Mouse (Mus musculus): Measurements from ENCODE around the gene Rab30.
"Not testable (repeated sequence)": the region's sequence is repeated elsewhere in the genome, so short reads cannot be mapped to it uniquely, and the experiment has no call there.

Gene Rab30

DNA sequence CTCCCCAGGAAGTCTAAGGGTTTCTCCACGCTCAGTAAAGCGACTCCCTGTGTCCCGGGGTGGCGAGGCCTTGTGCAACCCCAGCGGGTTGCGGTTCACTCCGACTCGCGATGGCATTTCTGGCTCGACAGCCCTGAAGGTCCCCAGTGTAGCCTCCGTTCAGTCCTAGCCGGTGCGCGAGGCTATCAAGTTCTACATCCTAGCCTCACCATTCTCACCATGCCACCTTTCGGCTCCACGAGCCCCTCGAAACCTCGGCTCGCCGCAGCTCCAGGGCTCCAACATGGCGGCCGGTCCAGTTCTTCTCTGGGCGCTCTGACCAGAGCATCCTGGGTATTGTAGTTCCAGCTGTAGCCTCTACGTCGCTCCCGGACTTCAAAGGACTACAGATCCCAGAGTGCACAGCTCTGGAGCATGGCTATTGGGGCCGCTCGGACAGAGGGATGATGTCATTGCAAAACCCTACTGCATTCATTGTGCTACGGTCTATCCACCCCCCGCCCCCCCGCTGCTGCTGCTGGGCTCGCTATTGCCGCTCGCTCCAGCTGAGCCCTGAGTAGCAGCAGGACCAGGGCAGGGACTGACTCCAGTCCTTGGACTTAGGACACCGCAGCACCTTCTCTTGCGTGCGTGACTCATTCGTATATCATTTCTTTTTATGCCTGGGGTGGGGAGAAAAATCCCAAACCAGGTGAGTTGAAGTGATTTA is at the start of gene Rab30:
Rab30 (plus strand) TSS at position 452 of the 709 bp plus-strand sequence.
- DNase-seq (ENCODE audit: low spot score in 2 of 2) = peak; percentile 96 to 99

GRCm38 (mm10) chr7:92696395-92696794 is 45.0 kb upstream of the Rab30 start:
- DNase-seq (ENCODE audit: low spot score in 2 of 2) = no peak

- DNase-seq (ENCODE audit: low spot score in 2 of 2) = no peak
These were observed 42.6 kb upstream of the Rab30 start for GRCm38 (mm10) chr7:92698770-92699169.

DNA sequence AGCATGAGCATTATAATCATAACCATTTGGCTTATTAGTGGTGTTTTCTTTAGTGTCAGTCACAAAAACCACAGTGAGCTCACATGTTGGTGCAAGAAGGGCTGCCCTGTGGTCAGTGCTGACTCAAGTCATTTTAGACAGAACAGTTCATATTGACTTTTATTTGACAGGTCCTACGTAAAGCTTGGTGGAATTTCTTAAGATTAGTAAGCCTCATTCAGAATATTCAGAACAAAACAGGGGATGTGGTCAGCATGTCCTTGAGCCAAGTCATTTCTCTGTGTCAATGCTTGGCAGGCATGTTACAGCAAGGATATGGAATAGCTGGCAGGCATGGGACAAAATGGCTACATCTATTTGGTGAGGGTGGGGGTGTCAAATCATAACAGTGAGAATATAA is 37.7 kb upstream of the Rab30 start:
- no peak for DNase-seq (ENCODE audit: low spot score in 2 of 2)

- DNase-seq (ENCODE audit: low spot score in 2 of 2) = no peak
These were observed 35.9 kb upstream of the Rab30 start for GRCm38 (mm10) chr7:92705534-92705933.

GRCm38 (mm10) chr7:92706711-92707110 is 34.7 kb upstream of the Rab30 start:
- no peak for DNase-seq (ENCODE audit: low spot score in 2 of 2)

GRCm38 (mm10) chr7:92709573-92709972 is 31.8 kb upstream of the Rab30 start:
- DNase-seq (ENCODE audit: low spot score in 2 of 2) = no peak

DNA sequence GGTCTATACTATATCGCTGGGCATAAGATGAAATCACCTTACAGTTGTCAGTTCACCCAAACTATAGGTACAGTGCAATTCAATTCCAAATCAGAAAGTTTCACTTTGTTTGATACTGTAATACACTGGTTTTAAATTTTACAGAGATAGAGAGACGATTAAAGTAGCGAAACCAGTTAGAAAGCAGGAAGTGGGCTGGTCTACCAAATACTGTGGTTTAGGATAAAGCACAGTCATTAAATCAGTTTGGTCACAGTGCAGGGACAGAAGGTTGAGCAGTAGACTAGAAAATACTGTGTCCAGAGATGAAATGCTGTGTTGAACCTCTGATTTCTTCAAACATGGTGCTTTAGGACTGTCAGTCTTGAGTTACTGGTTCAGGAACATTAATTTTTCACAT is 29.8 kb upstream of the Rab30 start:
- DNase-seq (ENCODE audit: low spot score in 2 of 2) = no peak

DNA sequence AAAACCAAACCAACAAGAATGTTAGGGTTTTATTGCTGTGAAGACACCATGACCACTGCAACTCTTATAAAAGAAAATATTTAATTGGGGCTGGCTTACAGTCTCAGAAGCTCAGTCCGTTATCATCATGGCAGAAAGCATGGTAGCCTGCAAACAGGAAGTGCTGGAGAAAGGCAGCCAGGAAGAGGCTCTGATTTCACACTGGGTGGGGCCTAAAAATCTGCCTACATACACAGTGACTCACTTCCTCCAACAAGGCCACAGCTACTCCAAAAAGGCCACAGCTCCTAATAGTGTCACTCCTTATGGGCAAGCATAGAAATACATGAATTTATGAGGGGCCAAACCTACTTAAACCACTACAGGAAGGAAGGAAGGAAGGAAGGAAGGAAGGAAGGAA is 26.3 kb upstream of the Rab30 start:
- DNase-seq (ENCODE audit: low spot score in 2 of 2) = no peak

DNA sequence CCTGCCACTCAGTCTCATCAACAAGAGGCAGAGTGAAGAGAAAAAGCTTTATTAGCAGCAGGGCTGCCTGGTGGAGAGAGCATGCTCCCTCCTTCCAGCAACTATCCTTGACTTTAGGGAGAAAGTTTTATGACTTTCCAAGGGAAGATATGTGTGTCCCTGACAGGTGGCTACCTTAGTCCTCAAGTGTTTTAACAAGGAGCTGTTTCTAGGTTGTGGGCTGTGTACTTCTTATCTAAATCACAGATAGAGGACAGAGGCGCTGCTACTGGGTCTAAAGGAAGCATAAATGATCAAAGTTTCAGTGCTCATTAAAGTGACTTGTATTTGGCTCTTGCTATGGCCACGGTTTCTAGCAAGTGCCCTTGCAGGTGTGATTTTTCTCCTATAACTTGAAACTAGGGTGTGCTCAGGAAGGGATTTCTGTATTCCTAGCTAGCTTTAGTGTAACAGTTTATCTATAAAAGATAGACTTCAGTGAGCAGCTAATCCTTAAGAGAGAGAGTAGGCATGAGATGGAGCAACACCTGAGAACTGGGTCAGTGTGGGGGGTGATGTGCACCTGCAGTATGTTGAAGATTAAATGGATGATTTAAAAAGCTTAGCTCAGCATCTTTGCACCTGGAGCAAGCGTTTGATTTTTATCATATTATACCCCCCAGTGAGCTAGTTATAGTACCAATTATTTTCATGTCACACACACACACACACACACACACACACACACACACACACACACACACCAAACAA is 21.1 kb upstream of the Rab30 start:
- DNase-seq (ENCODE audit: low spot score in 2 of 2) = no peak

DNA sequence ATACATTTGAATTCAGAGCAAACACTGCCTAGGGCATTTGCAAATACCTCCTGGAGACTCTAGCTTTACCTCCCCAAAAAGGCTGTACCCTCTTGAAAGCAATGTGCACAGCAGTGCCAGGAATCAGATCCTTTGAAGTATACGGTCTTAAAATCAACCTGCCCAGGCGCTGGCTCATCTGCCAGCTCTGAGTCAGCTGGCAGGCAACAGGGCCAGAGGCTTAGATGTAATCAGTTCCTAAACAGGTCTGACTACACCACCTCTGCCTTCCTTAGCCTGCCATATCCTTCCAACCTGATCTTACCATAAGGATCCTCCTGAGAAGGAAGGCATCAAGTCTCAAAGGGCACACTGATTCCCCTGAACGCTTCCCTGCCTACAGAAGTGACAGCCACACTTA is 17.7 kb upstream of the Rab30 start:
- DNase-seq (ENCODE audit: low spot score in 2 of 2) = no peak

- DNase-seq (ENCODE audit: low spot score in 2 of 2) = no peak
These were observed 17.1 kb upstream of the Rab30 start for GRCm38 (mm10) chr7:92724261-92724660.

DNA sequence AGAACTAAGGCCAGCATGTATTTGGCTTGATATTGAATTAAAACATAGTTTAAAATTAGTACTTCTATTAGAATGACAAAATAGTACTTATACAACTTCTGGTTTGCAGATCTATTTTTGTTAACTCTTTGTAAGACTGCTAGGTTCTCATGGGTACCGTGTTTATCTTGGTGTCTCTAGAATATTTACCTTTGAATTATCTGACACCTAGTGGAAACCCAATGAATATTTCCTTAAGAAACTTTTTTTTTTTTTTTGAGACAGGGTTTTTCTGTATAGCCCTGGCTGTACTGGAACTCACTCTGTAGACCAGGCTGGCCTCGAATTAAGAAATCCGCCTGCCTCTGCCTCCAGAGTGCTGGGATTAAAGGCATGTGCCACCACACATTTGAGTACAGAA is 11.8 kb upstream of the Rab30 start:
- not testable (repeated sequence) for DNase-seq (ENCODE audit: low spot score in 2 of 2)

DNA sequence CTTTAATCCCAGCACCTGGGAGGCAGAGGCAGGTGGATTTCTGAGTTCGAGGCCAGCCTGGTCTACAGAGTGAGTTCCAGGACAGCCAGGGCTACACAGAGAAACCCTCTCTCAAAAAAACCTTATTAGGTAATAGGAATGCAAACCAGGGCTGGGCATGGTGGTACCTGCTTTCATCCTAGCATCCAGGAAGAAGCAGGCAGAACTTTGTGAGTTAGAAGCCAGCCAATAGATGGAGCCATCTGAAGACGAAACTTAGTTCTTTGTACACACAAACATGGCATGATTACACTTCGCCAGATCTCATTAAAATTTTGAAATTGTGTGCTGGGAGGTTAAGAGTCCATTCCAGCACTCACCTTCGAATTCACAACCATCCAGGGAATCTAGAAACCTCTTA is 10.9 kb upstream of the Rab30 start:
- no peak for DNase-seq (ENCODE audit: low spot score in 2 of 2)

DNA sequence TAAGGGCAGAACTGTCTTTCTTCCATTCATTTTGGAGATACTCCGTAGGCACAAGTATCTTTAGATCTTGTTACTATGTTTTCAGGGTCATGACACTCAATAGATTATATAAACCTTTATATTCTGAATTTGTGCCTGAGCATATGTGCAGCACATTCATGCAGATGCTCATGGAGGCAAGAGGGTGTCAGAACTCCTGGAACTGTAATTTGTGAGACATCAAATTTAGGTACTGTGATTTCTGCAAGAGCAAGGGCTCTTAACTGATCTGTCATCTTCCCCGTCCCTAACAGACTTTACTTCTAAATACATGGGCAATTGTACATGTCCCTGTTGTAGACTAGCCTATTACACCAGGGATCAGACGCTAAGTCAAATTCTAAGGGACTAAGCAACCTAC is 10.4 kb upstream of the Rab30 start:
- DNase-seq (ENCODE audit: low spot score in 2 of 2) = no peak

GRCm38 (mm10) chr7:92732136-92732535 is 9.3 kb upstream of the Rab30 start:
- no peak for DNase-seq (ENCODE audit: low spot score in 2 of 2)

DNA sequence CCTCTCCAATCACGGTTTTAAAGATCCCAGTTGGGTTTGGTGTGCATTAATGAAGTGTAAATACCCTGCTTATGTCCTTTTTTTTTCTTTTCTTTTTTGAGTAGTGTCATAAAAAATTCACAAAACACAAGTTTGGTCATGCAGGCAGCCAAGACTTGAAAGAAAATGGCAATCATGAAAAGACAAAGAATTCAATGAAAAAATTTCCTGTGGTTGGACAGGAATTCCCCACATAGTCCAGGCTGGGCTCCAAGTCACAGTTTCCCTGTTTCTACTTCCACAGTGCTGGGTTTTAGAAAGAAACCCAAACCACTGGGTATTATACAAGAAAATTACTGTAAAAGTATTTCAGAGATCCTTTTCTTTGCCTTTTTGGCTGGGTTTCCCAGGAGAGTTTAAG is 3.8 kb upstream of the Rab30 start:
- DNase-seq (ENCODE audit: low spot score in 2 of 2) = no peak

GRCm38 (mm10) chr7:92739956-92740355 is 1.4 kb upstream of the Rab30 start:
- no peak for DNase-seq (ENCODE audit: low spot score in 2 of 2)

GRCm38 (mm10) chr7:92740411-92741115 is 840 bp upstream of the Rab30 start:
- no peak for DNase-seq (ENCODE audit: low spot score in 2 of 2)

DNA sequence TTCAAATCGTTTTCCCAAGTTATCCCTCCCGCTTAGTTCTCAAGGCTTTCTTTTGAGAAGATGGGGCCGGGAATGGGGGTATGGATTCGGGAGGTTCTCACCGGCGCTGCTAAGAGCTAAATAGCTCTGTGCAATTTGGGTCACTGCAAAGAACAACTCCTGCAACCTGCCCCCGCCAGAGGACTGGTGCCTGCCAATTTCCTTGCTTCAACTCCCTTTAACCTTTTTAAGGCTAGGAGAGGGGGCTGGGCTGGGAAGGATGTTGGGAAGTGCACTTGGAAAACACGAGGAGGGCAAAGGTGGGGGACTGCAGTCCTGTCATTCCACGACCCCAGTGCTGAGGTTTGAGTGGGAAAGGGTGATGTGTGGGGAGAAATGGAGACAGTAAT is 452 bp downstream of the Rab30 start:
- peak; percentile 54 to 58 for DNase-seq (ENCODE audit: low spot score in 2 of 2)

DNA sequence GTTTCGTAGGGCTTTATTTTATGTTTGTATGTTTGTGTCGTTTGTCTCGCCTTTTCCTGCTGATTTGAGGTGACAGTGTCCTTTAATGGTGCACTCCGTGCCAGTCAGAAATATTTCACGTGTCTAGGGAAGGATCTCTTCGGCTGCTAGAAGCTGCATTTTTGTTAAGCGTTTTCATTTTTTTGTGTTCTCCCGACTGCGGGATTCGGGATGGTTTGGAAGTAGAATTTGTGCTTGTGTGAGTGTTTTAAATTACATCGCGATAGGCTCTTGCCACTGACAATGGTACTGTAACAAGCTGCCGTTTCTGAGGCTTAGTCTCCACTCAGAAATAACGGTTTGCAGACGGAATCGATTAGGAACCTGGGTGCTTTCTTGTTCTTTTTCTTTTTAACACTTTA is 938 bp downstream of the Rab30 start:
- DNase-seq (ENCODE audit: low spot score in 2 of 2) = no peak

DNA sequence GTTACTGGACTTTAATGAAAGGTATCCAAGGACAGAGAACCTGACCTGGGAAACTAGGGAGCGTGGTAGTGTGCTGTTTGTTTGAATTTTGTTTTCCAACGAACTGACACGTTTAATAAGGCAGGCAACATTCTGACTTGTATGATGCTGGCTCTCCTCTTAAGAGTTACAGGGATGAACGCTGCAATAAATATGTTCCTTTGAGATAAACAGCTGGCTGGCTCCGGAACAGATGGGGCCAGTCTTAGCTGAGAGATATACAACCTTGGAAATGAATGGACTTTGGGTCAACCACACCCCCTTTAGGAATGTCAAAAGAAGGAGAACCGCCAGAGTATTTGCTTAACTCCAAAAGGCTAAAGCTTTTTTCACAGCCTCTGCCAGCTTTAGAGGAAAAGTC is 1.4 kb downstream of the Rab30 start:
- no peak for DNase-seq (ENCODE audit: low spot score in 2 of 2)

DNA sequence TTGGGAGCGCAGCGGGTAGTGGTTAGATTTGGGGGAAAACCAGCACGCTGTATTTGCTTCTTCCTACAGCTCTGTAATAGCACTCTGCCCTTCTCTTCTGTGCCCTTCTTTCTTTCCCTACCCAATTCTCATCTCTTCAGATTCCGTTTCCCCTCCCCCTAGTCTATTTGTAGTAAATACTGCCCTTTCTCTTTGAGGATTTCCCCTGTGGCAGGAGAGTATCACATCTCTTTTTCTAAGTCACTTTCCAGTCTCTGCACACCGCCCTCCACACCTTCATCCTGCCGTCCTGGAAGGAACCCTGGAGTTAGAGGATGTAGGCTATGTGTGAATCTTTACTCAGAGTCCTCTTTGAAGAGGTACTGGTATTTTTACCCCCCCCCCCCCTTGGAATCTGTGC is 1.9 kb downstream of the Rab30 start:
- no peak for DNase-seq (ENCODE audit: low spot score in 2 of 2)

All from right cerebral cortex, postnatal 10 days (tissue).